Mouse (Mus musculus): ENCODE results near the gene Adk. TPM values are rescaled to one million over a fixed set of nuclear protein-coding genes. Genes with fewer than 3 reads are reported as not detected.

Gene Adk
- polyA plus RNA-seq, 1 experiment: 27.3 TPM

DNA sequence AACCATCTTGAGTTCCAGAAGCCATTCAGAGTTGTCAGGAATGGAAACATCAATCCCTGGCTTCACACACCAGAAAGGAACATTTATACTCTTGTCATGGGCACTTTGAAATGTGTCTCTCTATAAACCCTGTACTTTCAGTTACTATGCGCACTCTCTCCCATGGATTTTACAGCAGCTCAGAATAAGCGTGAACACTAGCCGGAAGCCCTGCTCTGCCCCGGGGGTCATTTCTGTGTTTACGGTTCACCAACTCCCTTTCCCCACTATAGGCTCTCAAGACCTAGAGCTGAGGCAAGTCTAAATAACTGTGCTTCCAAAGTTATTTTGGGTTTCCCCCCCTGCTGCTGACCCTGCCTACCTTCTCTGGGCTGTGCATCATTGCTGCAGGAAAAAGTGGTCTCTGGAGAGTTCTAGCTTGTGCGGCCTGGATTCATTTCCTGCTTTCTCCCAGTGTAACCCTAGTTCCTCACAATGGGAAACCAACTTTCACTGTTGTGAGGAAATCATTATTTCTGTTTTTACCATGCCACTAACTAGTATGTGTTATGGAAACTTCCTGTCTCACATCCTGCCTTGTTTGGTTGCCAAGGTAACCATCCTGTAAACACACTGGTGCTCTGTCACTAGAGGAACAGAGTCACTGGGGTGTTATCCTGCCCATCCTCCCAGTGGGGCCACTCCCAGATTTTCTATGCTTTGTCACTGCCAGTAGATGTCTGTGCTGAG lies 20.4 kb upstream of the Adk start:
- Histone ChIP-seq H3K4me1 (ENCODE audit: control insufficient read depth, insufficient read depth, low read length) (no peaks in the 10 kb centered on the region; the same call in 1 of the 2 replicates), H3K27ac (ENCODE audit: control insufficient read depth, insufficient read depth, low read depth, low read length, poor library complexity) (peak overlapping the region; percentile 39; the same call in 1 of the 2 replicates), H3K4me3 (replicated peaks; ENCODE audit: control insufficient read depth, low read depth, low read length) (no peak overlapping the region)
- 65% methylated on average over 6 of the region's 6 CpGs for WGBS
- TF ChIP-seq POLR2A (IDR thresholded peaks at IDR 0.05; ENCODE audit: borderline replicate concordance, control insufficient read depth, low read depth, low read length): no peak
- no peak for TF ChIP-seq CTCF (IDR thresholded peaks at IDR 0.05; ENCODE audit: control insufficient read depth, insufficient read depth, low read length)

DNA sequence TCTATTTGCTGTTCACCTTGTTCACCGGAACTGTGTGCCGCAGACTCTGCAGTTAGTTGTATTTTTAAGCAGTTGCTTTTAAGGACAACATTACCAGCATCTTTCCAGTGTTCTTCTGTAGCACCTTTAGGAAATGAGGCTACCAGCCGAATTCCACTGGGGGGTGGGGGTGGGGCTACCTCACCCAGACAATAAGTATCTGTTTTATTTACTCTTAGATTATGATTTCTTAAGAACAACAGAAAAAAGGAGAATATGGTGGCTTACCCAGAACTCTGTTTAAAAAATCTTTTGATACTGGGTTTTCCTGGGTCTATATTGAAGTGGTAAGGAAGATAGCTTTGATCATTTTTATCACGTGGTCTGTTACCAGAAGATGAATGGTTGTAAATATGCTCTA lies 18.1 kb upstream of the Adk start:
- no peak for TF ChIP-seq CTCF (IDR thresholded peaks at IDR 0.05; ENCODE audit: control insufficient read depth, insufficient read depth, low read length)
- TF ChIP-seq POLR2A (IDR thresholded peaks at IDR 0.05; ENCODE audit: borderline replicate concordance, control insufficient read depth, low read depth, low read length): no peak
- Histone ChIP-seq H3K4me1 (ENCODE audit: control insufficient read depth, insufficient read depth, low read length) (no peaks in the 10 kb centered on the region; the same call in 1 of the 2 replicates), H3K27ac (ENCODE audit: control insufficient read depth, insufficient read depth, low read depth, low read length, poor library complexity) (no peak overlapping the region), H3K4me3 (replicated peaks; ENCODE audit: control insufficient read depth, low read depth, low read length) (no peak overlapping the region)
- 82% methylated on average over 4 of the region's 4 CpGs for WGBS

- WGBS: 79% methylated on average over 3 of the region's 3 CpGs
- no peak overlapping the region for H3K27ac ChIP-seq (ENCODE audit: control insufficient read depth, insufficient read depth, low read depth, low read length, poor library complexity)
- H3K4me1 ChIP-seq (ENCODE audit: control insufficient read depth, insufficient read depth, low read length): no peaks in the 10 kb centered on the region; the same call in 1 of the 2 replicates
Measured at GRCm38 (mm10) chr14:21034791-21035190, 17.6 kb upstream of the Adk start.

GRCm38 (mm10) chr14:21039077-21039476 lies 13.3 kb upstream of the Adk start:
- H3K27ac ChIP-seq (ENCODE audit: control insufficient read depth, insufficient read depth, low read depth, low read length, poor library complexity): no peak overlapping the region
- 85% methylated on average over 12 of the region's 12 CpGs for WGBS
- no peak for TF ChIP-seq CTCF (IDR thresholded peaks at IDR 0.05; ENCODE audit: control insufficient read depth, insufficient read depth, low read length)
- TF ChIP-seq POLR2A (IDR thresholded peaks at IDR 0.05; ENCODE audit: borderline replicate concordance, control insufficient read depth, low read depth, low read length): no peak
- no peaks in the 10 kb centered on the region; the same call in 1 of the 2 replicates for H3K4me1 ChIP-seq (ENCODE audit: control insufficient read depth, insufficient read depth, low read length)
- H3K4me3 ChIP-seq (replicated peaks; ENCODE audit: control insufficient read depth, low read depth, low read length): no peak overlapping the region

More at GRCm38 (mm10) chr14:21034791-21035190, 17.6 kb upstream of the Adk start:
- no peak for TF ChIP-seq POLR2A (IDR thresholded peaks at IDR 0.05; ENCODE audit: borderline replicate concordance, control insufficient read depth, low read depth, low read length)
- TF ChIP-seq CTCF (IDR thresholded peaks at IDR 0.05; ENCODE audit: control insufficient read depth, insufficient read depth, low read length): no peak
- H3K4me3 ChIP-seq (replicated peaks; ENCODE audit: control insufficient read depth, low read depth, low read length): no peak overlapping the region

DNA sequence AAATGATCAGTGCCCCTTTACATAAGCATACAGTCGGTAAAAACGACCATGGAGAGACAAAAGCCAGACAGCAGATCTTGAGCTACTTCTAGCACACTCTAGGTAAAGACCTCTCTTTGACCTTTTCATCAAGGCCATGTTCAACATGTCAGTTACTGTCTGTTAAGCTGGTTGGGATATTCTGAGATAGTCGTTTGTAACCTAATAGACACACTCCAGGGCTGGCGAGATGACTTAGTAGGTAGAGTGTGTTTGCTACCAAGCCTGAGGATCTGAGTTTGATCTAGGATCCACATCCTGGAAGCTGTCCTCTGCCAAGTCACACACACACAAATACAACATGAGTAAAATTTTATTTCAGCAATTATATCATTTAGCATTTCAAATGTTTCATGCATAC lies 12.8 kb upstream of the Adk start:
- TF ChIP-seq CTCF (IDR thresholded peaks at IDR 0.05; ENCODE audit: control insufficient read depth, insufficient read depth, low read length) (no peak), POLR2A (IDR thresholded peaks at IDR 0.05; ENCODE audit: borderline replicate concordance, control insufficient read depth, low read depth, low read length) (no peak)
- Histone ChIP-seq H3K4me3 (replicated peaks; ENCODE audit: control insufficient read depth, low read depth, low read length) (no peak overlapping the region), H3K4me1 (ENCODE audit: control insufficient read depth, insufficient read depth, low read length) (no peaks in the 10 kb centered on the region; the same call in 1 of the 2 replicates), H3K27ac (ENCODE audit: control insufficient read depth, insufficient read depth, low read depth, low read length, poor library complexity) (no peak overlapping the region)
- WGBS: 89% methylated on average over 4 of the region's 4 CpGs

GRCm38 (mm10) chr14:21047840-21048239 lies 4.5 kb upstream of the Adk start:
- Histone ChIP-seq H3K4me1 (ENCODE audit: control insufficient read depth, insufficient read depth, low read length) (no peaks in the 10 kb centered on the region), H3K27ac (ENCODE audit: control insufficient read depth, insufficient read depth, low read depth, low read length, poor library complexity) (peak overlapping the region; percentile 86; the same call in 1 of the 2 replicates), H3K4me3 (replicated peaks; ENCODE audit: control insufficient read depth, low read depth, low read length) (no peak overlapping the region)
- 39% methylated on average over 2 of the region's 2 CpGs for WGBS
- TF ChIP-seq CTCF (IDR thresholded peaks at IDR 0.05; ENCODE audit: control insufficient read depth, insufficient read depth, low read length) (no peak), POLR2A (IDR thresholded peaks at IDR 0.05; ENCODE audit: borderline replicate concordance, control insufficient read depth, low read depth, low read length) (no peak)

DNA sequence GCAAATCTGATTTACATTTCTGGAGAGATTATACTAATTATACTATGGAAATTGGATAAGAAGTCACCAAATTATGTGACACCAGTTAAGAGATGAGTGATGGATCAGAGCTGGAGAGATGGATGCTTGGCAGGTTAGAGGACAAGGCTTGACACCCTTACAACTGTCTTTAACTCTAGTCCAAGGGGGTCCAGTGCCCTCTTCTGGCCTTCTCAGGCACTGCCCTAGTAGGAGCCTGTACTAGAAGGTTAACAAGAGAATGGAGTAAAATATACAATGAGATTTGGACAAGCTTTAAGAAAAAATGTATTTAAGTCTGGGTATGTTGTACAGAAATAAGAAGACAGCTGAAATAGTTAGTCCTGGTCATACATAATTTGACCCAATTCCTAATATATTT lies 3.5 kb upstream of the Adk start:
- H3K4me1 ChIP-seq (ENCODE audit: control insufficient read depth, insufficient read depth, low read length): no peaks in the 10 kb centered on the region
- TF ChIP-seq POLR2A (IDR thresholded peaks at IDR 0.05; ENCODE audit: borderline replicate concordance, control insufficient read depth, low read depth, low read length) (no peak), CTCF (IDR thresholded peaks at IDR 0.05; ENCODE audit: control insufficient read depth, insufficient read depth, low read length) (peak; percentile 73)
- no peak overlapping the region for H3K4me3 ChIP-seq (replicated peaks; ENCODE audit: control insufficient read depth, low read depth, low read length)
- H3K27ac ChIP-seq (ENCODE audit: control insufficient read depth, insufficient read depth, low read depth, low read length, poor library complexity): no peak overlapping the region

GRCm38 (mm10) chr14:21050734-21051133 lies 1.6 kb upstream of the Adk start:
- no peaks in the 10 kb centered on the region for H3K4me1 ChIP-seq (ENCODE audit: control insufficient read depth, insufficient read depth, low read length)
- no peak overlapping the region for H3K4me3 ChIP-seq (replicated peaks; ENCODE audit: control insufficient read depth, low read depth, low read length)
- TF ChIP-seq POLR2A (IDR thresholded peaks at IDR 0.05; ENCODE audit: borderline replicate concordance, control insufficient read depth, low read depth, low read length) (no peak), CTCF (IDR thresholded peaks at IDR 0.05; ENCODE audit: control insufficient read depth, insufficient read depth, low read length) (peak; percentile 55)
- WGBS: 68% methylated on average over 3 of the region's 3 CpGs
- no peak overlapping the region for H3K27ac ChIP-seq (ENCODE audit: control insufficient read depth, insufficient read depth, low read depth, low read length, poor library complexity)
